Mouse (Mus musculus) lung, embryonic 14.5 days (tissue): Measurements from ENCODE around the gene Derl3. TPM values are rescaled to one million over a fixed set of nuclear protein-coding genes. Genes with fewer than 3 reads are reported as not detected.
A peak's percentile ranks its signal among the peaks of the same experiment; 100 is the strongest.

Source experiments
- ATAC-seq: fragments of 200-750 bp; cut with Nextera tagmentation; 2 replicates; pipeline ENCODE4 v1.8.0; 2017; ENCODE audit warnings: mild to moderate bottlenecking, moderate TSS enrichment, moderate library complexity; ENCODE audit not compliant: insufficient read depth
- DNase-seq: peaks from one replicate; pipeline ENCODE4 v3.0.0-alpha.2; 2015
- H3K27ac ChIP-seq: fragments of 300-500 bp; sonication (generic); 2 replicates; pipeline ENCODE4 v1.5.1; 2014; ENCODE audit warnings: low read depth, mild to moderate bottlenecking, moderate library complexity
- H3K27me3 ChIP-seq: fragments of 300-500 bp; sonication (generic); 2 replicates; pipeline ENCODE4 v1.6.1; 2014; ENCODE audit warnings: low read length, control low read depth; ENCODE audit not compliant: insufficient read depth
- H3K36me3 ChIP-seq: fragments of 300-500 bp; sonication (generic); 2 replicates; pipeline ENCODE4 v1.6.1; 2014; ENCODE audit warnings: control low read depth; ENCODE audit not compliant: insufficient read depth
- H3K4me1 ChIP-seq: fragments of 300-500 bp; sonication (generic); 2 replicates; pipeline ENCODE4 v1.6.1; 2014; ENCODE audit warnings: antibody characterized with exemption, control low read depth; ENCODE audit not compliant: insufficient read depth
- H3K4me2 ChIP-seq: fragments of 300-500 bp; sonication (generic); 2 replicates; pipeline ENCODE4 v1.6.1; 2014; ENCODE audit warnings: mild to moderate bottlenecking
- H3K4me3 ChIP-seq: fragments of 300-500 bp; sonication (generic); 2 replicates; pipeline ENCODE4 v1.5.1; 2014; ENCODE audit warnings: low read depth, low read length
- H3K9ac ChIP-seq: fragments of 300-500 bp; sonication (generic); 2 replicates; pipeline ENCODE4 v1.6.1; 2014
- H3K9me3 ChIP-seq: fragments of 300-500 bp; sonication (generic); 2 replicates; pipeline ENCODE4 v1.6.1; 2016; ENCODE audit warnings: low read depth, low read length, control low read depth
- CTCF ChIP-seq: IDR thresholded peaks from 2 replicates; pipeline ENCODE4 v1.5.1; 2016; ENCODE audit warnings: antibody characterized with exemption, low read depth
- WGBS: fragments of 180-500 bp; shearing (Covaris S2); extraction: QIAGEN DNeasy Blood & Tissue Kit; methylation state at CpG from one replicate; pipeline ENCODE4 v1.1.7; 2014; 5-methylcytosine and 5-hydroxymethylcytosine counted together
- polyA plus RNA-seq: library from polyadenylated mRNA; unstranded; fragments of >200 nt; fragmentation: Nextera tagmentation; extraction: Ambion mirVana; gene quantifications from 2 replicates; pipeline ENCODE4 v1.2.1, GENCODE M21; 2014

Derl3 gene
- polyA plus RNA-seq, 1 experiment from 2014 or later, result 2.0 TPM

- 0 out of 2 replicates have a peak overlapping the region, but pooled peaks have one; percentile 63 for H3K27ac ChIP-seq
- DNase-seq, result peak; percentile 96
- H3K4me1 ChIP-seq, result no peaks in the 10 kb centered on the region
- H3K27me3 ChIP-seq, result no peaks in the 10 kb centered on the region
- TF ChIP-seq CTCF, result no peak
- H3K9ac ChIP-seq, result peak overlapping the region; percentile 32; the same call in 1 of the 2 replicates
- H3K4me2 ChIP-seq, result peak overlapping the region; percentile 61
- no peaks in the 10 kb centered on the region for H3K9me3 ChIP-seq
- WGBS, result 2% methylated on average over 11 of the region's 11 CpGs
- no peaks in the 10 kb centered on the region for H3K36me3 ChIP-seq
- peak; percentile 99 for ATAC-seq
- H3K4me3 ChIP-seq, result peak overlapping the region; percentile 30
These were observed 20.2 kb upstream of the Derl3 start for GRCm38 (mm10) chr10:75872915-75873542.

DNA sequence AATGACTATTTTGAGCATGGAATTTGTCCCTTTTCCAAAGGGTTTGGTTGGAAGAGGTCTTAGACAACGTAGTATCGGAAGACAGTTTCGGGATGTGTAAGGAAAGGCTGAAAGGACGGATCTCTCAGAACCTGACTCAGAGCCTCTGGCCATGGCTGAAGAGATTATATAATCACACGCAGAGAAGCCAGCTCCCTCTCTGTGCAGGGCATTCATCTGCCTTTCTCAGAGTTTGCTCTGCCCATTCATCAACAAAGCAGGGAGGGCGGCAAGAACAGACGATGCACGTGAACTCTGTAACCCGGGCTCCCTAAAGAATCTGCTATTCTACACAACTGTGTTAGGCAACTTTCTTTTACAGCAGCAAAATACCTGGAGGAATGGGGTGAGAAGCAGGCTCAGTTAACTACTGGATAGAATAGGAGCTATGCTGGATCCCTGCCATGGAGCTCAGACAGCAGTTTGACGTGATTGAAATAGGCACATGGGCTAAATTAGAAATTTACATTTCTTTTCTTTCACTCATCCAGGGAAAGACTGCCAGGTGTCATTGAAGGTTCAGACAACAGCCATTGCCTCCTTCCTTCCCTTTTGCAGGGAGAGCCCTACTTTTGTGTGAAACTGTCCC is 19.6 kb upstream of the Derl3 start:
- DNase-seq (no peak), ATAC-seq (no peak)
- no peak for TF ChIP-seq CTCF
- H3K9me3 ChIP-seq, result no peaks in the 10 kb centered on the region
- no peaks in the 10 kb centered on the region for H3K4me1 ChIP-seq
- peak overlapping the region; percentile 61 for H3K4me2 ChIP-seq
- no peak overlapping the region for H3K27ac ChIP-seq
- H3K4me3 ChIP-seq, result no peak overlapping the region
- no peaks in the 10 kb centered on the region for H3K36me3 ChIP-seq
- WGBS, result 28% methylated on average over 10 of the region's 10 CpGs
- no peaks in the 10 kb centered on the region for H3K27me3 ChIP-seq
- no peak overlapping the region for H3K9ac ChIP-seq

- H3K4me2 ChIP-seq, result no peak overlapping the region
- no peaks in the 10 kb centered on the region for H3K36me3 ChIP-seq
- TF ChIP-seq CTCF, result no peak
- H3K27ac ChIP-seq, result no peak overlapping the region
- no peak overlapping the region for H3K9ac ChIP-seq
- H3K9me3 ChIP-seq, result no peaks in the 10 kb centered on the region
- ATAC-seq (no peak), DNase-seq (no peak)
- no peaks in the 10 kb centered on the region for H3K27me3 ChIP-seq
- 84% methylated on average over 3 of the region's 3 CpGs for WGBS
- no peak overlapping the region for H3K4me3 ChIP-seq
- 0 out of 2 replicates have a peak, but pooled peaks cover 3% of the 10 kb centered on the region for H3K4me1 ChIP-seq
These were observed 14.4 kb upstream of the Derl3 start for GRCm38 (mm10) chr10:75878836-75879235.

- Histone ChIP-seq H3K9ac (no peak overlapping the region), H3K4me1 (0 out of 2 replicates have a peak, but pooled peaks cover 3% of the 10 kb centered on the region), H3K27ac (no peak overlapping the region), H3K4me3 (no peak overlapping the region), H3K27me3 (no peaks in the 10 kb centered on the region), H3K36me3 (no peaks in the 10 kb centered on the region), H3K4me2 (no peak overlapping the region), H3K9me3 (no peaks in the 10 kb centered on the region)
- DNase-seq, result no peak
- no peak for ATAC-seq
- WGBS, result 94% methylated on average over 10 of the region's 10 CpGs
- TF ChIP-seq CTCF, result no peak
These were observed 12.9 kb upstream of the Derl3 start for GRCm38 (mm10) chr10:75880351-75880750.

GRCm38 (mm10) chr10:75880771-75881577 is 12.2 kb upstream of the Derl3 start:
- Histone ChIP-seq H3K36me3 (no peaks in the 10 kb centered on the region), H3K27ac (no peak overlapping the region), H3K9me3 (no peaks in the 10 kb centered on the region), H3K9ac (no peak overlapping the region), H3K4me1 (0 out of 2 replicates have a peak, but pooled peaks cover 3% of the 10 kb centered on the region), H3K4me2 (no peak overlapping the region), H3K4me3 (no peak overlapping the region), H3K27me3 (no peaks in the 10 kb centered on the region)
- TF ChIP-seq CTCF, result no peak
- 46% methylated on average over 6 of the region's 6 CpGs for WGBS
- DNase-seq (no peak), ATAC-seq (no peak)

DNA sequence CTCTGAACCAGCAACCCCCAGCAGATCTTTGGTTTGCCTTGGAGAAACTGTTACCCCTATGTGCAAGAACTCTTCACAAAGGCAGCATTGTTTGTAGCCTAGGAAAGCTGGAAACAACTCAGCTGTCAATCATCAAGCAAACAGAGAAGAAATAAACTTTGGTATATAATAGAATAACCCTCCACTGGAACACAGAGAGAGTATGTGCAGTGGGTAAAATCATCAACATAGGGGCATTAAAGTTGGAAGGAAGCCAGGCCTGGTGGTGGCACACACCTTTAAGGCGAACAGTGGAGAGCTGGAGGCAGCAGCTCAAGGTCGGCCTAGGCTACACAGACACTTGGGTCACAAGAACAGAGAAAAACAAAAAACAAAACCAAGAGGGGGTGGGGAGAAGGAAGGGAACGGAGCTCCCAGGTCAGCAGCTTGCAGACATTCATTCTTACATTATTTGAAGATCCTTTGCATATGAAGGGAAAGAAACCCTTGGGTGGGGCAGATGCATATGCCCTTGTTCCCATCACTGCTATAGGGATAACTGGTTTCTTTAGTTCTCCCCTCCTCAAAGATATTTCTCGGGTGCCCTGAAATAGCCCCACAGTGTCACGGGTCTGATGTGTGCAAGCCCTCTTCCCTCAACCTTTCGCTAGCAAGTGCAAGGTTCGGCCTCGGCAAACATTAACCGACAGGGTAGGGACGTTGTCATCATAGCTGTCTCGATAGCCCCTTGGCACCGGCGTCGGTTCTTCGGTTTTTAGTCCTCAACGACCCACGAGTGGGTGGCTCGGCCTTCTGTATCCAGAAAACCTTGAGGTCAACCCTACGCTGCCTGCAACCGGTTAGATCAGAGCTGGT is 11.4 kb upstream of the Derl3 start:
- no peak overlapping the region for H3K4me3 ChIP-seq
- ATAC-seq, result no peak
- H3K9me3 ChIP-seq, result no peaks in the 10 kb centered on the region
- TF ChIP-seq CTCF, result no peak
- 0 out of 2 replicates have a peak overlapping the region, but pooled peaks have one; percentile 15 for H3K4me2 ChIP-seq
- no peak overlapping the region; the same call in 1 of the 2 replicates for H3K27ac ChIP-seq
- 0 out of 2 replicates have a peak, but pooled peaks cover 3% of the 10 kb centered on the region for H3K4me1 ChIP-seq
- no peaks in the 10 kb centered on the region for H3K36me3 ChIP-seq
- H3K9ac ChIP-seq, result no peak overlapping the region
- DNase-seq, result no peak
- 18% methylated on average over 20 of the region's 20 CpGs for WGBS
- H3K27me3 ChIP-seq, result no peaks in the 10 kb centered on the region
